Comparison of ENCODE assay signal across 11 mouse cellular contexts in the genomic region with DNA sequence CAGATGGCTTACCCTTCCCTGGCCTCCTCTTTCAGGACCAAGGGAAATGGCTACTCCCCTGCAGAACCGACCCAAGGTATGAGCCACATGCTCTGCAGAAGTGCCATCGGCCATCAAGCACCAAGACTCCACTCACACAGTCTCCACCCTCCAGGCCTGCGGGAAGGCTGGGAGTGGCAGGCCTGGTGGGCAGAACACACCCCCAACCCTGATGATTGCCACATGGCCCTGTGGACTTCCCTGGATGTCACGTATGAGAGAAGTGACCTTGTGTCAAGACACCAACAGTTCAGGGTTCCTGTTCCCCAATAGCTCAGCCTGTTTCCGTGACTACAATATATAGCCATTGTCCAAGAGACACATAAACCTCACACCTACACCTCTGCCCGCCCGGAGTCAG. TPM values are rescaled to one million over a fixed set of nuclear protein-coding genes. Genes with fewer than 3 reads are reported as not detected.
A peak's percentile ranks its signal among the peaks of the same experiment; 100 is the strongest.
DNase-seq lines count a peak whose midpoint lies in the region; ATAC-seq lines count a peak whose summit lies in the region.
"Had no signal": no experiment of that assay in that cellular context is flagged by ENCODE, and none has a peak within 500 bp of the region (broad histone marks: within the 10 kb centered on the region; RNA-seq: fewer than 3 reads in every experiment).

Gene F10, plus strand, starts transcription at position 294 of the 400 bp plus-strand sequence.

- no peaks in the 10 kb centered on the region for H3K36me3 ChIP-seq in forebrain, embryonic 12.5 days (replicated peaks)
- H3K36me3 ChIP-seq in forebrain, embryonic 11.5 days (ENCODE audit: control insufficient read depth, insufficient read depth, low read length): no peaks in the 10 kb centered on the region
- H3K36me3 ChIP-seq in midbrain, embryonic 14.5 days (ENCODE audit: control insufficient read depth, insufficient read depth, low read length): no peaks in the 10 kb centered on the region
- H3K36me3 ChIP-seq in midbrain, embryonic 16.5 days (ENCODE audit: control insufficient read depth, insufficient read depth, low read length): no peaks in the 10 kb centered on the region
- H3K36me3 ChIP-seq: hindbrain, embryonic 15.5 days had no signal

- no peak within 1 kb of the TSS for H3K4me2 ChIP-seq in forebrain, embryonic 12.5 days
- no peak within 1 kb of the TSS for H3K4me2 ChIP-seq in forebrain, embryonic 11.5 days (ENCODE audit: low read depth, low read length, severe bottlenecking)
- H3K4me2 ChIP-seq in midbrain, embryonic 14.5 days (ENCODE audit: low read length): no peak within 1 kb of the TSS
- H3K4me2 ChIP-seq in midbrain, embryonic 16.5 days (ENCODE audit: low read length): no peak within 1 kb of the TSS
- H3K4me2 ChIP-seq: hindbrain, embryonic 15.5 days had no signal

- no peaks in the 10 kb centered on the region; the same call in 1 of the 2 replicates for H3K27me3 ChIP-seq in forebrain, embryonic 12.5 days
- H3K27me3 ChIP-seq in forebrain, embryonic 11.5 days (ENCODE audit: control insufficient read depth, insufficient read depth, low read length): no peaks in the 10 kb centered on the region
- no peaks in the 10 kb centered on the region for H3K27me3 ChIP-seq in midbrain, embryonic 14.5 days (ENCODE audit: control insufficient read depth, insufficient read depth, low read length)
- H3K27me3 ChIP-seq in midbrain, embryonic 16.5 days (ENCODE audit: control insufficient read depth, insufficient read depth, low read depth, low read length): no peaks in the 10 kb centered on the region
- H3K27me3 ChIP-seq: hindbrain, embryonic 15.5 days had no signal

- H3K4me3 ChIP-seq in forebrain, embryonic 12.5 days (replicated peaks): no peak within 1 kb of the TSS
- no peak within 1 kb of the TSS for H3K4me3 ChIP-seq in forebrain, embryonic 11.5 days (ENCODE audit: low read depth, low read length)
- H3K4me3 ChIP-seq in midbrain, embryonic 14.5 days (replicated peaks; ENCODE audit: low read depth, low read length): no peak within 1 kb of the TSS
- no peak within 1 kb of the TSS for H3K4me3 ChIP-seq in midbrain, embryonic 16.5 days (ENCODE audit: low read depth, low read length)
- H3K4me3 ChIP-seq: hindbrain, embryonic 15.5 days had no signal

- WGBS in forebrain, embryonic 12.5 days: 82% methylated on average over 7 of the region's 7 CpGs
- 81% methylated on average over 7 of the region's 7 CpGs for WGBS in forebrain, embryonic 11.5 days
- 76% methylated on average over 7 of the region's 7 CpGs for WGBS in midbrain, embryonic 14.5 days
- WGBS in midbrain, embryonic 16.5 days: 85% methylated on average over 7 of the region's 7 CpGs

- DNase-seq in forebrain, embryonic 11.5 days (ENCODE audit: low spot score): no peak
- DNase-seq in midbrain, embryonic 14.5 days: no peak
- peak; percentile 34 for DNase-seq in lung, postnatal 10 days
- DNase-seq in frontal cortex, postnatal 10 days (ENCODE audit: low spot score in 2 of 2): no peak
- DNase-seq in MN1 (ENCODE audit: low spot score): no peak
- DNase-seq in urinary bladder, postnatal 4 days (ENCODE audit: low spot score in 2 of 2): no peak

- no peak for ATAC-seq in forebrain, embryonic 12.5 days (ENCODE audit: low FRiP score)
- ATAC-seq in forebrain, embryonic 11.5 days (replicated peaks; ENCODE audit: low FRiP score): no peak
- ATAC-seq in midbrain, embryonic 14.5 days (ENCODE audit: low FRiP score, low TSS enrichment): no peak
- no peak for ATAC-seq in midbrain, embryonic 16.5 days

- H3K9ac ChIP-seq in forebrain, embryonic 12.5 days: 0 out of 2 replicates have a peak within 1 kb of the TSS, but pooled peaks have one; percentile 17
- no peak within 1 kb of the TSS for H3K9ac ChIP-seq in forebrain, embryonic 11.5 days (ENCODE audit: low read length)
- H3K9ac ChIP-seq in midbrain, embryonic 14.5 days (replicated peaks; ENCODE audit: low read length): 0 out of 2 replicates have a peak within 1 kb of the TSS, but pooled peaks have one; percentile 2
- H3K9ac ChIP-seq in midbrain, embryonic 16.5 days (ENCODE audit: low read depth, low read length): no peak within 1 kb of the TSS
- H3K9ac ChIP-seq: hindbrain, embryonic 15.5 days had no signal

- no peak within 1 kb of the TSS for H3K27ac ChIP-seq in forebrain, embryonic 12.5 days
- no peak within 1 kb of the TSS for H3K27ac ChIP-seq in forebrain, embryonic 11.5 days (ENCODE audit: low read depth, low read length)
- no peak within 1 kb of the TSS for H3K27ac ChIP-seq in midbrain, embryonic 14.5 days (replicated peaks; ENCODE audit: low read depth, low read length)
- no peak within 1 kb of the TSS for H3K27ac ChIP-seq in midbrain, embryonic 16.5 days (ENCODE audit: low read length)
- H3K27ac ChIP-seq: hindbrain, embryonic 15.5 days had no signal

- H3K4me1 ChIP-seq in forebrain, embryonic 12.5 days: 0 out of 2 replicates have a peak, but pooled peaks cover 3% of the 10 kb centered on the region
- H3K4me1 ChIP-seq in forebrain, embryonic 11.5 days (replicated peaks; ENCODE audit: control insufficient read depth, insufficient read depth, low read length): no peaks in the 10 kb centered on the region
- peaks cover 2% of the 10 kb centered on the region; the same call in 1 of the 2 replicates for H3K4me1 ChIP-seq in midbrain, embryonic 14.5 days (ENCODE audit: control insufficient read depth, insufficient read depth, low read length)
- H3K4me1 ChIP-seq in midbrain, embryonic 16.5 days (ENCODE audit: control insufficient read depth, insufficient read depth, low read length): no peaks in the 10 kb centered on the region
- H3K4me1 ChIP-seq: hindbrain, embryonic 15.5 days had no signal

- H3K9me3 ChIP-seq in forebrain, embryonic 12.5 days: no peaks in the 10 kb centered on the region
- no peaks in the 10 kb centered on the region for H3K9me3 ChIP-seq in forebrain, embryonic 11.5 days (ENCODE audit: control insufficient read depth, low read length)
- H3K9me3 ChIP-seq in midbrain, embryonic 14.5 days (ENCODE audit: control insufficient read depth, low read length): no peaks in the 10 kb centered on the region
- no peaks in the 10 kb centered on the region for H3K9me3 ChIP-seq in midbrain, embryonic 16.5 days (replicated peaks; ENCODE audit: control insufficient read depth, low read length, poor library complexity, severe bottlenecking)
- H3K9me3 ChIP-seq: hindbrain, embryonic 15.5 days had no signal

RNA-seq across cellular contexts. Expression of gene F10, which starts in this region (rescaled TPM):
- 0.21 and 0.22 TPM in 2 replicates for polyA plus RNA-seq in forebrain, embryonic 12.5 days (2016; fragmentation: Nextera tagmentation; extraction: Ambion mirVana)
- 0.51 and 1.1 TPM in 2 replicates for polyA plus RNA-seq in forebrain, embryonic 11.5 days (2014; fragmentation: Nextera tagmentation; extraction: Ambion mirVana)
- 0.29 TPM in 1 of 2 replicates, not detected in the other for polyA plus RNA-seq in midbrain, embryonic 14.5 days (2014; fragmentation: Nextera tagmentation; extraction: Ambion mirVana)
- polyA plus RNA-seq in midbrain, embryonic 16.5 days (2015; fragmentation: Nextera tagmentation; extraction: Ambion mirVana): 0.12 and 0.25 TPM in 2 replicates
- polyA plus RNA-seq: C2C12; cortical plate, adult 2 months had no signal

Comparison
In these comparisons a context has a peak if more than half of its experiments do, and no peak if none do; other contexts are left out.
1. H3K9ac ChIP-seq: peak in forebrain, embryonic 12.5 days (single experiment) and midbrain, embryonic 14.5 days (single experiment); none in forebrain, embryonic 11.5 days (single experiment) and midbrain, embryonic 16.5 days (single experiment).